Mouse (Mus musculus) CH12.LX (cell line): ENCODE data around the gene Grhl1.

Source experiments
- CHD1 ChIP-seq: IDR thresholded peaks from 2 replicates; pipeline ENCODE4 v1.6.1; 2012; ENCODE audit warnings: low read depth, low read length, improper control_type of control experiment, inconsistent platforms
- CTCF ChIP-seq, 2 experiments: IDR thresholded peaks in 1 of 2; conservative IDR thresholded peaks in 1 of 2; 2 replicates each; pipeline ENCODE4 v1.5.1; 2011 to 2012; ENCODE audit warnings: low read depth in 2 of 2, low read length in 2 of 2, improper control_type of control experiment in 1 of 2, inconsistent platforms in 1 of 2, mild to moderate bottlenecking in 1 of 2, moderate library complexity in 1 of 2
- E2F4 ChIP-seq: IDR thresholded peaks from 2 replicates; pipeline ENCODE4 v1.6.1; 2011; ENCODE audit warnings: low read depth, low read length, improper control_type of control experiment; ENCODE audit not compliant: insufficient replicate concordance
- EP300 ChIP-seq: IDR thresholded peaks from 2 replicates; pipeline ENCODE4 v1.6.1; 2011; ENCODE audit warnings: low read length, improper control_type of control experiment
- POLR2A ChIP-seq: IDR thresholded peaks from 2 replicates; pipeline ENCODE4 v1.6.1; 2011; ENCODE audit warnings: low read depth, mild to moderate bottlenecking, improper control_type of control experiment, low read length
- TCF12 ChIP-seq: IDR thresholded peaks from 2 replicates; pipeline ENCODE4 v1.6.1; 2014; ENCODE audit warnings: low read depth, mild to moderate bottlenecking, inconsistent platforms, low read length, improper control_type of control experiment
- ZC3H11A ChIP-seq: IDR thresholded peaks from 2 replicates; pipeline ENCODE4 v1.6.1; 2012; ENCODE audit warnings: low read depth, mild to moderate bottlenecking, inconsistent platforms, low read length, improper control_type of control experiment
- ZNF384 ChIP-seq: IDR thresholded peaks from 2 replicates; pipeline ENCODE4 v1.6.1; 2012; ENCODE audit warnings: low read depth, low read length, improper control_type of control experiment, inconsistent platforms

DNA sequence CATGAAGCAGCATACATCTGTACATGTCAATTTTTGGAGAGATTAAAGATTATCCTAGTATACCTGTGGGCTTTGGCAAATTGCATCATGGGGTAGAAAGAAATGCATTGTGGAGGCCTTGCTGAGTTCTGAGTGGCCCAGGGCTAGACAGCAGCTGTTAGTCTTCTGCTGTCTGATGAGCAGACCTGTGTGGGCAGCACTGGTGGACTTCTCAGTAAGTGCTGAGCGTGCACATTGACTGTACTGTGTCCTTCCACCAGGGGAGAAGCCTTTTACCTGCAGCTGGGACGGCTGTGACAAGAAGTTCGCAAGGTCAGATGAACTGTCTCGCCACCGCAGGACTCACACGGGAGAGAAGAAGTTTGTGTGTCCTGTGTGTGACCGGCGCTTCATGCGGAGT is 87.8 kb downstream of the Grhl1 start:
- TF ChIP-seq POLR2A: no peak
- TF ChIP-seq E2F4: no peak
- TF ChIP-seq EP300: no peak
- TF ChIP-seq CTCF (conservative IDR thresholded peaks at IDR 0.05 in 1 of 2, IDR thresholded peaks at IDR 0.05 in 1 of 2; ENCODE audit: low read depth in 2 of 2, low read length in 2 of 2): no peak
- TF ChIP-seq ZC3H11A: no peak
- TF ChIP-seq ZNF384: no peak
- TF ChIP-seq CHD1: no peak
- TF ChIP-seq TCF12: no peak
